Mouse (Mus musculus): Measurements from ENCODE around the gene 4930578G10Rik. TPM values are rescaled to one million over a fixed set of nuclear protein-coding genes. Genes with fewer than 3 reads are reported as not detected.
A peak's percentile ranks its signal among the peaks of the same experiment; 100 is the strongest.

4930578G10Rik gene
- total and polyA plus RNA-seq, 2 experiments from 2014 or later: not detected

DNA sequence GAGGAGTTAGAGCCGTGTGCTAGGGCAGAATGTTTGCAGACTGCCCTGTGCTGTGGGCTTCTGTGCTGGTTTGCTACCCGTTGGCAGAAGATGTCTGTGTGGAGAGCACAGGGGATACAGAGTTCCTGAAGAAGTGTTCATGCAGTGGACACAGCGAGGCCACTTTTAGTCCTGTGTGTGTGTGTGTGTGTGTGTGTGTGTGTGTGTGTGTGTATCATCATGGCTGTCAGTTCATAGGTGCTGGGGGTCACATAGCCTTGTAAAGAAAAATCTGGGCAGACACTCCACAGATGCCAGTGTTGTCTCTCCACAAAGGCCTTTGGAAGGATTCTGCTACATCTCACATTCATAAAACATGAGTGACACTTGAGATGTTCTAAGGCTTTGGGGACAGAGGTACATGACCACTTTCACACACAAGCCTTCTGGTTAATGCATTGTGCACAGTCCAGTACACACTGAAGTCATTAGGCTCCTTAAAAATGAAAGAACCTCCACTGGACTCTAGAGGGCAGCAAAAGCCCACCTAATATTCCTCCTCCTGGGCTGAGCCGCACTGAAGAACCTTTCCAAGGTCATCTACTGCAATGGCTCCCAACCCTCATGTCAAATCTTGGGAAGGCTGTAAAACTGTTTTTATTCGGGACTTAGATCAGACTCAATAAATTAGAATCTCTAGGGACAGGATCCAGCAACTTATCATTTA, 141.4 kb downstream of the 4930578G10Rik start:
- peak; percentile 93 for ATAC-seq (ENCODE audit: insufficient read depth, low read depth)
- no peaks in the 10 kb centered on the region for H3K36me3 ChIP-seq (replicated peaks; ENCODE audit: control insufficient read depth, insufficient read depth, low read length)

DNA sequence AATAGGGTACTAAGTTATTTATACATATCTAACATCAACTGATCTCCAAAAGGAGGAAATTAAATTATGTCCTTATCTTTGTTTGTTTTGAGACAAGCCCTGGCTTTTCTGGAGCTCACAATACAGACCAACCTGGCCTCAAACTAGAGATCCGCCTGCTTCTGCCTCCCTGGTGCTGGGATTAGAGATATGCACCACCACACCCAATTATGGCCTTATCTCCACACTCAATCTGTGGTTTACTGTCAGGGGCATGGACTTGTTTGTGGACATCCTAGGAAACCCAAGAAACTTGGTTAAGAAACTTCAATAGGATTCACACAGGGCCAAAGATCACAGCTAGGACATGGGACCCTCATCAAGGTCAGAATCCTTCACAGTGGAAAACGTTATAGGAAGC, 142.3 kb downstream of the 4930578G10Rik start:
- Histone ChIP-seq H3K9me3 (replicated peaks; ENCODE audit: control insufficient read depth, low read length) (no peaks in the 10 kb centered on the region), H3K27ac (ENCODE audit: low read depth) (no peak overlapping the region), H3K4me3 (ENCODE audit: low read depth, low read length) (no peak overlapping the region), H3K36me3 (replicated peaks; ENCODE audit: control insufficient read depth, insufficient read depth, low read length) (no peaks in the 10 kb centered on the region), H3K4me1 (ENCODE audit: control insufficient read depth, insufficient read depth) (no peaks in the 10 kb centered on the region), H3K9ac (replicated peaks; ENCODE audit: low read depth, low read length) (no peak overlapping the region), H3K4me2 (ENCODE audit: low read depth, low read length) (no peak overlapping the region), H3K27me3 (ENCODE audit: control insufficient read depth, insufficient read depth, low read length) (no peaks in the 10 kb centered on the region)
- DNase-seq (ENCODE audit: low spot score): no peak
- ATAC-seq (ENCODE audit: insufficient read depth, low read depth): no peak
- TF ChIP-seq CTCF (IDR thresholded peaks at IDR 0.05; ENCODE audit: low read depth) (no peak), EP300 (IDR thresholded peaks at IDR 0.05; ENCODE audit: low read depth) (no peak)
- WGBS: 79% methylated on average over 2 of the region's 2 CpGs

More for the DNA sequence above, 141.4 kb downstream of the 4930578G10Rik start:
- H3K4me2 ChIP-seq (ENCODE audit: low read depth, low read length): no peak overlapping the region
- no peak overlapping the region for H3K27ac ChIP-seq (ENCODE audit: low read depth)
- TF ChIP-seq EP300 (IDR thresholded peaks at IDR 0.05; ENCODE audit: low read depth) (no peak), CTCF (IDR thresholded peaks at IDR 0.05; ENCODE audit: low read depth) (peak; percentile 67)
- H3K4me1 ChIP-seq (ENCODE audit: control insufficient read depth, insufficient read depth): no peaks in the 10 kb centered on the region
- 22% methylated on average over 5 of the region's 5 CpGs for WGBS
- no peak overlapping the region for H3K4me3 ChIP-seq (ENCODE audit: low read depth, low read length)
- H3K27me3 ChIP-seq (ENCODE audit: control insufficient read depth, insufficient read depth, low read length): no peaks in the 10 kb centered on the region
- no peak overlapping the region for H3K9ac ChIP-seq (replicated peaks; ENCODE audit: low read depth, low read length)
- H3K9me3 ChIP-seq (replicated peaks; ENCODE audit: control insufficient read depth, low read length): no peaks in the 10 kb centered on the region
- DNase-seq (ENCODE audit: low spot score): peak; percentile 82

DNA sequence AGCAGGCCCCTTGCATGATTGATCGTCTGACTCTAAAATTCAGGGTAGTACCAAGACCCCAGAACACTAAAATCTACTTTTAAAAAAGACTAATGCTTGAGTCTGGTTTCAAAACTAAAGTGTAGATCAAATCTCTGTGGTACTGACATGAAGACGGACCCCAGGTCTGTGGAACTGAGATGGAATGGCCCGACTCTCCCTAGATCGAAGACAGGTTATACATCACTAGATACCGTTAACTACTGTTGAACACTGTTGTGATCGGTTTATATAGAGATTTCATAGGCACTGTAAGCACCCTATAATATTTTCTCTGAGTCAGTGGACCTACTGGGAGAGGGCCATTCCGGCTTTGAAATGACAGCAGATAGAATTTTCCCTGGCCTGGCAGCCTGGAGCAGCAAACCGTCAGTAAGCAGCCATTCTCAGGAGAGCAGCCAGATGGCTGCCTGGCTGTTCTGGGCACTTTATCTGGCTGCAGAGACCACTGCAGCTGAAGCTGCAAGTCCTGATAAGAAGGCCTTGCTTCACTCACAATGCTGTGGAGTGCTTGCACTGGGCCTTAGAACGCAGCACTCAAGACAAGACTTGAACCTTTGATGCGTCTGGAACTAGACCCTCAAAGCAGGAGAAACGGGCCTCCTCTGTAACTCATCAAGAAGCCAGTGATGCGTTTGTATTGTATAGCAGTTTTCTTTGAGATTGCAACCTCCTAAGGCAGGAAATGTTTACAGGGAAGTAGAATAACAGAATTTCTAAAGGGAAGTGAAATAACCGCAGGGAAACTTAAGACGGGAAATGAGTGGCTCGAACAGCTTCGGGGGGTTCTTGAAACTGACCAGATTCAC, 144.7 kb downstream of the 4930578G10Rik start:
- Histone ChIP-seq H3K27ac (ENCODE audit: low read depth) (no peak overlapping the region), H3K4me1 (ENCODE audit: control insufficient read depth, insufficient read depth) (no peaks in the 10 kb centered on the region), H3K9ac (replicated peaks; ENCODE audit: low read depth, low read length) (no peak overlapping the region), H3K27me3 (ENCODE audit: control insufficient read depth, insufficient read depth, low read length) (no peaks in the 10 kb centered on the region), H3K4me3 (ENCODE audit: low read depth, low read length) (no peak overlapping the region), H3K4me2 (ENCODE audit: low read depth, low read length) (no peak overlapping the region), H3K36me3 (replicated peaks; ENCODE audit: control insufficient read depth, insufficient read depth, low read length) (no peaks in the 10 kb centered on the region), H3K9me3 (replicated peaks; ENCODE audit: control insufficient read depth, low read length) (no peaks in the 10 kb centered on the region)
- no peak for TF ChIP-seq EP300 (IDR thresholded peaks at IDR 0.05; ENCODE audit: low read depth)
- peak; percentile 8; the same call in 1 of the 2 replicates for TF ChIP-seq CTCF (IDR thresholded peaks at IDR 0.05; ENCODE audit: low read depth)
- no peak for ATAC-seq (ENCODE audit: insufficient read depth, low read depth)
- WGBS: 51% methylated on average over 16 of the region's 16 CpGs
- DNase-seq (ENCODE audit: low spot score): no peak

DNA sequence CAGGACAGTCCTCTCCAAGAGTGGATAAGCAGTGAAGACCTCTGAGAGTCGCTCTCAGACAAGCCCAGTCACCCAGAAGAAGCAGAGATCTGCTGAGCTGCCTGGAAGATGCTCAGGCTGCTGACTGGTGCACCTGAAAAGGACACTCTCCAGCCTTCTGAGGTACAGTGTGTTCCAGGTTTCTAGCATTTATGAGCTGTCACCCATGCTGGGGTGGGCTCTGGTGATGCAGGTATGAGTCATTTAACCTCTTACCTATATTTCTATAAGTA, 145.3 kb downstream of the 4930578G10Rik start:
- Histone ChIP-seq H3K9ac (replicated peaks; ENCODE audit: low read depth, low read length) (no peak overlapping the region), H3K27ac (ENCODE audit: low read depth) (no peak overlapping the region), H3K9me3 (replicated peaks; ENCODE audit: control insufficient read depth, low read length) (no peaks in the 10 kb centered on the region), H3K4me1 (ENCODE audit: control insufficient read depth, insufficient read depth) (no peaks in the 10 kb centered on the region), H3K36me3 (replicated peaks; ENCODE audit: control insufficient read depth, insufficient read depth, low read length) (no peaks in the 10 kb centered on the region), H3K27me3 (ENCODE audit: control insufficient read depth, insufficient read depth, low read length) (no peaks in the 10 kb centered on the region), H3K4me2 (ENCODE audit: low read depth, low read length) (no peak overlapping the region), H3K4me3 (ENCODE audit: low read depth, low read length) (no peak overlapping the region)
- no peak for DNase-seq (ENCODE audit: low spot score)
- no peak for ATAC-seq (ENCODE audit: insufficient read depth, low read depth)
- WGBS: 50% methylated on average over 1 of the region's 1 CpGs
- TF ChIP-seq CTCF (IDR thresholded peaks at IDR 0.05; ENCODE audit: low read depth) (no peak), EP300 (IDR thresholded peaks at IDR 0.05; ENCODE audit: low read depth) (no peak)

DNA sequence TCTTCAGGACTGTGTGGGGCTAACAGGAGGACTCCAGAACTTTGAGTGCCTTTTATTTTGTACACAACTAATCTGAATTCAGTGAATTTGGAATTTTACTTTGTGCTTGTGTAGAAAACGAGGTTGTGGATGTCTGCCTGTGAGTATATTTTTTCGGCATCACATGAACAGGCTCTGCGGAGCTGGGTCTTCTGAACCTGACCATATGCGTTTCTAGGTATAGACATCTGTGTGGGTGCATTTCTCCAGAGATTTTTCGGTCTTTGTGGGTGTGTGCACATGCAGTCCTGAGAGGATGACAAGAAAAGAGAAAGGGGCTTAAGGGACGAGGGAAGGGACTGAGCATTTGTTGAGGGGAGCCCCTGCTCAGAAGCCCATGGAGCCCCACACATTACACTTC, 151.6 kb downstream of the 4930578G10Rik start:
- H3K27me3 ChIP-seq (ENCODE audit: control insufficient read depth, insufficient read depth, low read length): no peaks in the 10 kb centered on the region
- no peak for TF ChIP-seq CTCF (IDR thresholded peaks at IDR 0.05; ENCODE audit: low read depth)
- no peak for TF ChIP-seq EP300 (IDR thresholded peaks at IDR 0.05; ENCODE audit: low read depth)
- H3K9me3 ChIP-seq (replicated peaks; ENCODE audit: control insufficient read depth, low read length): no peaks in the 10 kb centered on the region
- no peak overlapping the region for H3K4me2 ChIP-seq (ENCODE audit: low read depth, low read length)
- no peaks in the 10 kb centered on the region for H3K4me1 ChIP-seq (ENCODE audit: control insufficient read depth, insufficient read depth)
- 84% methylated on average over 6 of the region's 6 CpGs for WGBS
- no peak overlapping the region for H3K4me3 ChIP-seq (ENCODE audit: low read depth, low read length)
- DNase-seq (ENCODE audit: low spot score) (no peak), ATAC-seq (ENCODE audit: insufficient read depth, low read depth) (no peak)
- H3K36me3 ChIP-seq (replicated peaks; ENCODE audit: control insufficient read depth, insufficient read depth, low read length): no peaks in the 10 kb centered on the region
- no peak overlapping the region for H3K27ac ChIP-seq (ENCODE audit: low read depth)
- no peak overlapping the region for H3K9ac ChIP-seq (replicated peaks; ENCODE audit: low read depth, low read length)
